Mouse (Mus musculus) bone marrow macrophage, adult 2 months (primary cell): Measurements from ENCODE around the gene Tmem104.

Source experiments
- CTCF ChIP-seq: IDR thresholded peaks from 2 replicates; pipeline ENCODE4 v1.5.1; 2012; ENCODE audit warnings: low read depth, mild to moderate bottlenecking, low read length, moderate library complexity
- POLR2A ChIP-seq: IDR thresholded peaks from 2 replicates; pipeline ENCODE4 v1.6.1; 2012; ENCODE audit warnings: mild to moderate bottlenecking, low read depth, low read length, borderline replicate concordance

GRCm38 (mm10) chr11:115184973-115185372, 2.3 kb upstream of the Tmem104 start:
- TF ChIP-seq CTCF (no peak), POLR2A (no peak)
